Mouse (Mus musculus) kidney, embryonic 16.5 days (tissue): ENCODE measurements around the gene Cdk11b. TPM values are rescaled to one million over a fixed set of nuclear protein-coding genes. Genes with fewer than 3 reads are reported as not detected.
A peak's percentile ranks its signal among the peaks of the same experiment; 100 is the strongest.

Source experiments
- ATAC-seq: fragments of 200-750 bp; cut with Nextera tagmentation; 2 replicates; pipeline ENCODE4 v1.8.0; 2017; ENCODE audit warnings: moderate TSS enrichment; ENCODE audit not compliant: low FRiP score, low TSS enrichment
- H3K27ac ChIP-seq: fragments of 300-500 bp; sonication (generic); 2 replicates; pipeline ENCODE4 v1.5.1; 2014; ENCODE audit warnings: low read length
- H3K27me3 ChIP-seq: fragments of 300-500 bp; sonication (generic); 2 replicates; pipeline ENCODE4 v1.6.1; 2014; ENCODE audit warnings: low read length, control low read depth, mixed read lengths; ENCODE audit not compliant: insufficient read depth
- H3K36me3 ChIP-seq: fragments of 300-500 bp; sonication (generic); 2 replicates; pipeline ENCODE4 v1.6.1; 2014; ENCODE audit warnings: low read length, control low read depth, mixed read lengths; ENCODE audit not compliant: insufficient read depth
- H3K4me1 ChIP-seq: fragments of 300-500 bp; sonication (generic); 2 replicates; pipeline ENCODE4 v1.6.1; 2014; ENCODE audit warnings: low read length, control low read depth, mixed read lengths; ENCODE audit not compliant: insufficient read depth
- H3K4me2 ChIP-seq: fragments of 300-500 bp; sonication (generic); replicated peaks from 2 replicates; pipeline ENCODE4 v1.6.1; 2014; ENCODE audit warnings: low read depth, low read length
- H3K4me3 ChIP-seq: fragments of 300-500 bp; sonication (generic); 2 replicates; pipeline ENCODE4 v1.5.1; 2014; ENCODE audit warnings: mild to moderate bottlenecking, low read length
- H3K9ac ChIP-seq: fragments of 300-500 bp; sonication (generic); replicated peaks from 2 replicates; pipeline ENCODE4 v1.6.1; 2014; ENCODE audit warnings: low read length
- H3K9me3 ChIP-seq: fragments of 300-500 bp; sonication (generic); 2 replicates; pipeline ENCODE4 v1.6.1; 2016; ENCODE audit warnings: low read length, control low read depth
- WGBS: fragments of 180-500 bp; shearing (Covaris S2); extraction: QIAGEN DNeasy Blood & Tissue Kit; methylation state at CpG from one replicate; pipeline ENCODE4 v1.1.7; 2014; 5-methylcytosine and 5-hydroxymethylcytosine counted together
- polyA plus RNA-seq: library from polyadenylated mRNA; unstranded; fragments of >200 nt; fragmentation: Nextera tagmentation; extraction: Ambion mirVana; gene quantifications from 2 replicates; pipeline ENCODE4 v1.2.1, GENCODE M21; 2015

Gene Cdk11b
- polyA plus RNA-seq, 1 experiment from 2014 or later: 56.6 TPM

DNA sequence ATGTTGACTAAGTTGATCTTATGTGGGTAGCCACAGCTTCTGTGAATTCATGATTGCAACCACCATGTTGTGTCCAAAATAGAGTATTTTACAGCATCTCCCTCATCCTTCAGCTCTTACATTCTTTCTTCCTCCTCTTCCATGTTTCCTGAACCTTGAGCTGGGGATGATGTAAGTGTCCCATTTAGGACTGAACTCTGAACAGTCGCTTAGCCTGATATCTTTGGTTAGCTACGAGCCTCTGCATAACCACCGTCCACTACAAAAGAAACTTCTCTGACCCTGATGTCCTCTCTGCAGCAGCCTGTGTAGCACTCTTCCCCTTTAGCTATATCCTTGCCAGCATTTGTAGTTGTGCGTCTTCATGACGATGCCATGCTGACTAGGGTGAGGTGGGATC, 21.1 kb downstream of the Cdk11b start:
- Histone ChIP-seq H3K9me3 (no peaks in the 10 kb centered on the region), H3K27ac (no peak overlapping the region), H3K4me1 (no peaks in the 10 kb centered on the region), H3K4me3 (no peak overlapping the region), H3K36me3 (peaks cover 69% of the 10 kb centered on the region), H3K27me3 (no peaks in the 10 kb centered on the region), H3K4me2 (no peak overlapping the region), H3K9ac (no peak overlapping the region)
- WGBS: 96% methylated on average over 5 of the region's 5 CpGs
- no peak for ATAC-seq

DNA sequence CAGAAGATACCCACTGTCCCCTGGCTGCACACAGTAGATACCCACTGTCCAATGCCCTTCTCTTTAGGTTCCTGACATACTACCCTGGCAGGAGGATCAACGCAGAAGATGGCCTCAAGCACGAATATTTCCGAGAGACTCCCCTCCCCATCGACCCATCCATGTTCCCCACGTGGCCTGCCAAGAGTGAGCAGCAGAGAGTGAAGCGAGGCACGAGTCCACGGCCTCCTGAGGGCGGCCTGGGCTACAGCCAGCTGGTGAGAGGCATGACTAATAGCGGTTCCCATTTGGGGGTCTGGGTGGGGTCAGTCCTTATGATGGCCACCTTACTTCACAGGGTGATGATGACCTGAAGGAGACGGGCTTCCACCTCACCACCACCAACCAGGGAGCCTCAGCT, 24.7 kb downstream of the Cdk11b start:
- H3K27me3 ChIP-seq: peaks cover 15% of the 10 kb centered on the region
- no peak for ATAC-seq
- WGBS: 91% methylated on average over 11 of the region's 11 CpGs
- H3K9ac ChIP-seq: no peak overlapping the region
- no peak overlapping the region for H3K27ac ChIP-seq
- peaks cover 45% of the 10 kb centered on the region for H3K36me3 ChIP-seq
- H3K4me1 ChIP-seq: peaks cover 32% of the 10 kb centered on the region
- no peak overlapping the region for H3K4me3 ChIP-seq
- H3K9me3 ChIP-seq: no peaks in the 10 kb centered on the region
- H3K4me2 ChIP-seq: no peak overlapping the region

DNA sequence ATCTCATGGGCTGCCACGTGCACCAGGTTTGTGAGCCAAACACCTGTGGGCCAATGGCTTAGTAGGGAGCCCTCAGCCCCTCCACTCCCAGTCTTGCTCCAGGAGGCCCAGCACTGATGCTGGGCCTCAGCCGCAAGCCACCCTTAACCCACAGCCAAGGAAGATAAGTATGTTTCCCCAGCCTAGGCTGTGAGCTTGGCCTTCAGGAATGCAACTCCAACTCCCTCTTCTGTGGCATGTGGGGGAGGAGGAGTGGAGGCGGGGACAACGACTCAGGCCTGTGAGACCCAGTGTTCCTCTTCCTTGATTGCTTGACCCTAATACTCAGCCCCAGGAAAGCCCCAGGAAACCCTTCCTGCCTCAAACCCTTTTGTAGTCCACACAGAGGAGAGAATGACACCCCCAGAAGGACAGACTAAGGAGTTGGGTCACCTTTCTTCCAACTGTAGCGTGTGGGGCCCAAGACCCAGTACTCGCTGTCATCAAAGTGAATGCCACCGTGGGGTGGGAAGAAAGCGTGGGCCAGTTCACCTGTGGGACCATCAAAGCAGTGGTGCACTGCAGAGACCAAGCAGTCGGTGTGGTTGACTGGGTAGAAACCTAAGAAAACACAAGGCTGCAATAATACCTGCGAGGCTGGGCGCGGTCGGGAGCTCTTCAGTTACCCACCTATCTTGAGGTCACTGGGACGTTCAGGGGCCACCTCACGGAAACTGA, 27.1 kb downstream of the Cdk11b start:
- ATAC-seq: peak; percentile 55
- H3K9me3 ChIP-seq: no peaks in the 10 kb centered on the region
- H3K36me3 ChIP-seq: peaks cover 42% of the 10 kb centered on the region
- peak overlapping the region; percentile 71 for H3K4me2 ChIP-seq
- H3K27me3 ChIP-seq: peaks cover 15% of the 10 kb centered on the region
- H3K27ac ChIP-seq: peak overlapping the region; percentile 86
- 43% methylated on average over 15 of the region's 15 CpGs for WGBS
- H3K9ac ChIP-seq: peak overlapping the region; percentile 1; the same call in 1 of the 2 replicates
- peak overlapping the region; percentile 53; the same call in 1 of the 2 replicates for H3K4me3 ChIP-seq
- H3K4me1 ChIP-seq: peaks cover 43% of the 10 kb centered on the region

DNA sequence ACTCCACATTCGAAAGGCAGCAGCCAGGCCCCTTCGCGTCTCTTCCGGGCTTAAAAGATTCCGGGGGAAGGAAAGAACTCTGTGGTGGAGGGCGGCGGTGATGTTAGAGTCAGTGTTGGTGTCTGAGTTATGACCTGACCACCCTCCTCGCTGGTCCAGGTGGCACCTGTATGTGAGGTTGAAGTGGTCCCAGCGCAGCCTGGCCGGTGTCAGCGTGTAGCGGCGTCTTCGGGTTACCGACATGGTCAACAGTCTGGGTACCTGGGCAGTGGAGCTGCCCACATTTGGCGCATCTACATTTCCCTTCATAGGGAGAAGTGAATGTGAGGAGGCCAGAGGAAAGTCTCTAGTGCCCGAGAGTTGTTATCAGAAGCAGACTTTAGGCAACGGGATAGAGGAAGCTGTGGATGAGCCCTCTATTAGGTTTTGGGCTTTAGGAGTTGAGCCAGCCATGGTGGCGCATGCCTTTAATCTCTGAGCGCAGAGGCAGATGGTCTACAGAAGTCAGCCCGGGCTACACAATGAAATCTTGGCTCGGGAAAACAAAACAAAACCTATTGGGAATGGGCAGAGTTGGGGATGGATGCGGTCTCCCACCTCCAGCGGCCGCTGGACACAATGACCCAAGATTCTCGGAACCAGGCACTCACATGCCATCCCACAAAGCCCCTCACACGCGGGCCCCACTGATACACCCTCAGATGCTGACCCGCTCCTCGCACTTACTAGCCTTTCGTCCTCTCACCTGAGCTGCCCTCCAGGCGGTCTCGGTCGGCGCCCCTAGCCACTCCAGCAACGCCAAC, 27.8 kb downstream of the Cdk11b start:
- Histone ChIP-seq H3K9ac (peak overlapping the region; percentile 73), H3K27me3 (peaks cover 15% of the 10 kb centered on the region), H3K4me1 (peaks cover 43% of the 10 kb centered on the region), H3K36me3 (peaks cover 40% of the 10 kb centered on the region), H3K27ac (peak overlapping the region; percentile 86), H3K4me2 (peak overlapping the region; percentile 71), H3K4me3 (peak overlapping the region; percentile 53), H3K9me3 (no peaks in the 10 kb centered on the region)
- 18% methylated on average over 36 of the region's 36 CpGs for WGBS
- ATAC-seq: no peak

DNA sequence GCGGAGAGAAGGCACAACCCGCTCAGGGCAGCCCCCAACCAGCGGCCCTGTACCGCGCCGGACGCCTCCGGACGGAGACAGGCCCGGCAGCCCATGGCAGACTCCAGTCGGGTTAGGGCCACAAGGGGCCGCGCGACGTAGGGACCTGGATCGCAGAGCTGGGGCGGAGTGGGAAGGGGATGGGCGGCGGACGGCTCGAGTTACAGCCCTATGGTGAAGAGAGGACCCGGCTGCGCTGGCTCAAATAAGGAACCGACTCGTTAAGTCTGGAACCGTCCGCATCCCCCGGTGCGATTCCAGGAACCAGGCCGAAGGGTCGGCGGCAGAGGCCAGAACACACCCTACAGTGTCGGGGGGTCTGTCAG, 28.4 kb downstream of the Cdk11b start, which contains the start of gene Mmp23:
TSS of gene Mmp23 (minus strand) at position 299 of the 365 bp plus-strand sequence.
- peak within 1 kb of the TSS; percentile 71 for H3K4me2 ChIP-seq
- H3K27me3 ChIP-seq: peaks cover 15% of the 10 kb centered on the region
- H3K4me3 ChIP-seq: peak within 1 kb of the TSS; percentile 53
- ATAC-seq: peak; percentile 72
- H3K4me1 ChIP-seq: peaks cover 43% of the 10 kb centered on the region
- no peaks in the 10 kb centered on the region for H3K9me3 ChIP-seq
- WGBS: under 1% methylated on average over 33 of the region's 33 CpGs
- H3K36me3 ChIP-seq: peaks cover 34% of the 10 kb centered on the region
- peak within 1 kb of the TSS; percentile 86 for H3K27ac ChIP-seq
- H3K9ac ChIP-seq: peak within 1 kb of the TSS; percentile 73

DNA sequence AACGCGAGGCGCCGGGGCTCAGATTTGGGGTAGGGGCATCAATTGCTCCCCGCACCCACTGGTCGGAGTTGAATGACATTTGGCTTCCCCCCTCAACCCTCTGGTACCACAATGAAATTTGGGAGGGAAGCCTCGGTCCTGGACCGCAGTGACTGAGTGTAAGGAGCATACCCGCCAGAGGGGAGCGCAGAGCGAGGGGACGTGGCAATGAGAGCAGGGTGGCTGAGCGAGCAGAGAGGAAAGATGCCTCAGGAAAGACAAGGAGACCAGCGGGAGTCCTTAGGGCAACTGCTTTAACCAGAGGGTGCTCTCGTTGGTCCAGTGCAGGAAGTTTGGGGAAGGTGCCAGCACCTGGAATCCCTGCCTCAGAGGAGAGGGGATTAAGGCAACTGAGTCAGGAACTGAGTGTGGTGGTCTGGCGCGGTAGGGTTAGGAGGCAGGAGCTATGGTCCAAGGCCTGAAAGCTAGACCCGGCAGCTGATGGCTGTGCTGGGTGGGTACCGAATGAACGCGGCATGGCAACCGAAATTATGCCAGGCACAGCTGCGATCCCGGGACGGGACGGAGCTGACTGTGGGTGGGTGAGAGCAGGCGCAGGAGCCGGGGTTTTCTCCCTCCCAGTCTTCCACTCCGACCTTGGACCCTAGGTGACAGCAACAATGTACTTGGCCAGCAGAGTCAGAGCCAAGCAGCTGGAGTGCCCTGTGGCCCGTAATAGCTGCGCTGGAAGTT, 29.0 kb downstream of the Cdk11b start:
- WGBS: 2% methylated on average over 31 of the region's 31 CpGs
- ATAC-seq: peak; percentile 13

DNA sequence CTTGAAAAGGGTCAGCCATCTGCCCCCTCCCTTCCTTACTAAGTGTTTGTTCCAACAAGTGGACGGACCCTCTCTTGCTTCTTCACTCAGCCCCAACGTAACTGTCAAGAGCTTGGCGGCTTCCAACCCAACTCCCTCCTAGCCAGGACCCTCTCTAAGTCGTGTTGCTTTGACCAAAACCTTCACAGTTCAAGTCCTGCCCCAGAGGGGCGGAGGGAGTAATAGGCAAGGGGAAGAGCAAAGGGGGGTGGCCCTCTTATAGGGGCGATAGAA, 29.5 kb downstream of the Cdk11b start:
- 0% methylated on average over 6 of the region's 6 CpGs for WGBS
- H3K4me2 ChIP-seq: peak overlapping the region; percentile 71
- H3K27me3 ChIP-seq: peaks cover 15% of the 10 kb centered on the region
- 0 out of 2 replicates have a peak, but pooled peaks have one; percentile 3 for ATAC-seq
- H3K27ac ChIP-seq: no peak overlapping the region
- H3K9me3 ChIP-seq: no peaks in the 10 kb centered on the region
- H3K4me1 ChIP-seq: peaks cover 43% of the 10 kb centered on the region
- H3K9ac ChIP-seq: peak overlapping the region; percentile 73
- peaks cover 25% of the 10 kb centered on the region for H3K36me3 ChIP-seq
- H3K4me3 ChIP-seq: peak overlapping the region; percentile 53

More for the DNA sequence above, 29.0 kb downstream of the Cdk11b start:
- H3K4me2 ChIP-seq: peak overlapping the region; percentile 71
- peaks cover 15% of the 10 kb centered on the region for H3K27me3 ChIP-seq
- H3K4me1 ChIP-seq: peaks cover 43% of the 10 kb centered on the region
- no peaks in the 10 kb centered on the region for H3K9me3 ChIP-seq
- peak overlapping the region; percentile 86 for H3K27ac ChIP-seq
- peaks cover 28% of the 10 kb centered on the region for H3K36me3 ChIP-seq
- peak overlapping the region; percentile 73 for H3K9ac ChIP-seq
- peak overlapping the region; percentile 53 for H3K4me3 ChIP-seq

DNA sequence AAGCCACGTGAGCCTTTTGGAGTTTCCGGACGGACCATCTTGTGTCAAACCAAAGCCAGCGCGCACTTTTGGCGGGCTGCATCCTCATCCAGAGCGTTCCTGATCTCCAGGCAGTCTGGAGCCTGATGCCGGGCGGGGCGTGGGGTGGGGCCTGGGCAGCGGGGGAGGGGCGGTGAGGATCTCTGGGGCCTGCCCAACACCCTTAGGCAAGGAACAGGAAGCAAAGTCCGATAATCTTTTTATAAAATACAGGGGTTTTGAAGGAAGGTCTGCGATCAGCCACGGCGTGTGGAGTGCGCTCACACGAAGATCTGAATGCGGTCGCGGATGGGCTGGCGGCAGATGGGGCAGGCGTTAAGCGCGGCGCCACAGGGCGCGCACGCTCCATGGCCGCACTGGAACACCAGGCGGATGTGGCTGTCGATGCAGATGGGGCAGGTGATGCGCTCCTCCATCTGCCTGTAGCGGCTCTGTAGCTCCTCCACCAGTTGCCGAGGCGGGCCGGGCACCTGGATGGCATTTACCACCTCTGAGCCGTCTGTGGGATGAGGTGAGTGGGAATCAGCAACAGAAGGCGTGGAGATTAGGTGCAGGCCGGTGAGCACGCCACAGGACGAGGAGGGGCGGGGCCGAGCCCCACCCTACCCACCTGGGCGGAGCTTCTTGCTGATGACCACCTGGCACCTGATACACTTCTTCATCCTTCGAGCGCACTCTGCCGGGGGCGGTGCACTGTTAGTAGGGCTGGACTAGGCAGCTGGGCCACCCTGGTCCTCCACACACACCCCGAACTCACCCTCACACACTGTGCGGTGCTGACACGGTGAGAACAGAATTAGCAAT, 30.0 kb downstream of the Cdk11b start:
- peaks cover 15% of the 10 kb centered on the region for H3K27me3 ChIP-seq
- H3K27ac ChIP-seq: no peak overlapping the region
- peak overlapping the region; percentile 71 for H3K4me2 ChIP-seq
- peak overlapping the region; percentile 73 for H3K9ac ChIP-seq
- peak overlapping the region; percentile 53 for H3K4me3 ChIP-seq
- no peaks in the 10 kb centered on the region for H3K9me3 ChIP-seq
- peak; percentile 57; the same call in 1 of the 2 replicates for ATAC-seq
- whole genome bisulfite sequencing: 2% methylated on average over 52 of the region's 52 CpGs
- H3K36me3 ChIP-seq: peaks cover 22% of the 10 kb centered on the region
- peaks cover 43% of the 10 kb centered on the region for H3K4me1 ChIP-seq

DNA sequence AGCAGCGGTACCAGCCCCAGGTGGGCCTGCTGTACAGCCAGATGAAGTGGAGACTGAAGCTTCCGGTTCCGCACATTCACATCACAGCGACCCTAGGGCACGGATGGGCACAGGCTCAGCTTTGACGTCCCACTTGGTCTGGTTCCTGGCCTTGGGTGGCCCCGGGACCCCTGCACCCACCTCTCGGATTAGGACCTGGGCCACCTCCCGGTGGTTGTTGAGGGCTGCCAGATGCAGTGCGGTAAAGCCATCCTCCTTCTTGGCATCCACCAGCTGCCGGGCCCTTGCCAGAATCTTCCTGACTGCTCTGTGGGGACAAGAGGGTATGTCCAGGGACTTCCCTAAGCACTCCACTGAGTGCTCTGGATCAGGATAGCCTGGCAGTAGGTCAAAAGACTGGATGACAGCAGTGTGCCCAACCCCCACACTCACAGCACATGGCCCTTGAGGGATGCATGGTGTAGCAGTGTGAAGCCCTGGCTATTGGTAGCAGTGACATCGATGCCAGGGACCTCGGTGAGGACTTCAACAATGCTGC, 31.6 kb downstream of the Cdk11b start:
- Histone ChIP-seq H3K9ac (no peak overlapping the region), H3K27me3 (peaks cover 15% of the 10 kb centered on the region), H3K9me3 (no peaks in the 10 kb centered on the region), H3K36me3 (peaks cover 7% of the 10 kb centered on the region; the same call in 1 of the 2 replicates), H3K4me1 (peaks cover 39% of the 10 kb centered on the region), H3K4me2 (no peak overlapping the region), H3K4me3 (no peak overlapping the region), H3K27ac (no peak overlapping the region)
- WGBS: 92% methylated on average over 13 of the region's 13 CpGs
- no peak for ATAC-seq
